Mouse (Mus musculus) T-helper 17 cell (primary cell): Measurements from ENCODE around the gene Zfp526.

Source experiments
- in situ Hi-C, 2 experiments: fragments of 300-600 bp; cut with MboI, MseI; formaldehyde crosslinking; loops; 1 replicate in 1 of 2; 2 replicates in 1 of 2; pipeline ENCODE4 v1.15.1; 2025; ENCODE audit warnings: high pct_unique_total_duplicates in 2 of 2

Zfp526 gene

DNA sequence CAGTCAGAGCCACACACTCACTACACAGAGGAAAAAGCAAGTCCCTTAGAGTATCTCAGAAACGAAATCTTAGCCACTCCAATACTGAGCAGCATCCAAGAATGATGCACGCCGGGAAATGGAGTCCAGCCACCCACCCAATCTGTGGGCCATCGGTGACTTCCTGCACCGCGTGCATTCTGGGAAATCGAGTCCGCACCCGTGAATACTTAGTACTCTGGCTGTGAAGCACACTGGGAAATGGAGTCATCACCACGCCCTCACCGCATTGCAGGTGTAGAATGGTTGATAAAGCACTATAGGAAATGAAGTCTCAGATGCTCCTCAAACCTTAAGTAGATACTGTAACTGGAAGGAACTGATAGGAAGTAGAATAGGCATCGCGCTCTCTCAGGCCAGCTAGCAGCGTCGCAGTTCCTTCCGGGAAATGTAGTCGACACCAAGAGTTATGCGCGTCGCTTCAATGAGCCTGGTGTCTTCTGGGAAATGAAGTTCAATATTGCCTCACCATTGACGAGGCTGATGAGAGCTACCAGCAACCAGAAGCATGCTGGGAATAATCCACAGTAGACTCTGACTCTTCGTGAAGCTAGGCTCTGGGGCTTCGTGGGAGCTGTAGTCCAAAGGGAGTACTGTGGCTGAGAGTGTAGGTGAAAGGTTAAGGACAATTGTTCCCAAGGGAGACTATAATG is 16.9 kb downstream of the Zfp526 start:
- in situ Hi-C loops, result no loop called here

- in situ Hi-C loops, result no loop called here
Measured at GRCm38 (mm10) chr7:25238829-25239623, 17.8 kb downstream of the Zfp526 start.

GRCm38 (mm10) chr7:25240631-25241030 is 19.4 kb downstream of the Zfp526 start:
- in situ Hi-C loops, result no loop called here

DNA sequence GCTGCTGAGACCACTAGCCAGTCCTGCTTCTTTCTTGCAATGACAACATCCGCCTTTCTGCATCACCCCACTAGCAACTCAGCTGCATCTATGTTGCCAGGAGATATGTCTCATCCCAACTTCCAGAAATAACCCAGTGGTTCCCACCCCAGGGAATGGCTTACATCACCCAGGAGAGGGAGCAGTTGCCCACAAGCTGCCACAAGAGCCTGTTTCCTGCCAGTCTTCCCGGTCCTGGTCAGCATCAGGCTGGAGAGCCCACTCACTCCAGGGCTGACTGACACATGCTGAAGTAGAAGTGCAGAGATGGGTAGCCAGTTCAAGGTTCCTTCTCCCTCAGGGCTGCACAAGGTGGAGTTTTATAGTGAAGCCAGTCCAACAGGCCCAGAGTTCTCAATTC is 19.8 kb downstream of the Zfp526 start:
- in situ Hi-C loops, result no loop called here

GRCm38 (mm10) chr7:25243361-25243760 is 22.1 kb downstream of the Zfp526 start:
- in situ Hi-C loops, result no loop called here

DNA sequence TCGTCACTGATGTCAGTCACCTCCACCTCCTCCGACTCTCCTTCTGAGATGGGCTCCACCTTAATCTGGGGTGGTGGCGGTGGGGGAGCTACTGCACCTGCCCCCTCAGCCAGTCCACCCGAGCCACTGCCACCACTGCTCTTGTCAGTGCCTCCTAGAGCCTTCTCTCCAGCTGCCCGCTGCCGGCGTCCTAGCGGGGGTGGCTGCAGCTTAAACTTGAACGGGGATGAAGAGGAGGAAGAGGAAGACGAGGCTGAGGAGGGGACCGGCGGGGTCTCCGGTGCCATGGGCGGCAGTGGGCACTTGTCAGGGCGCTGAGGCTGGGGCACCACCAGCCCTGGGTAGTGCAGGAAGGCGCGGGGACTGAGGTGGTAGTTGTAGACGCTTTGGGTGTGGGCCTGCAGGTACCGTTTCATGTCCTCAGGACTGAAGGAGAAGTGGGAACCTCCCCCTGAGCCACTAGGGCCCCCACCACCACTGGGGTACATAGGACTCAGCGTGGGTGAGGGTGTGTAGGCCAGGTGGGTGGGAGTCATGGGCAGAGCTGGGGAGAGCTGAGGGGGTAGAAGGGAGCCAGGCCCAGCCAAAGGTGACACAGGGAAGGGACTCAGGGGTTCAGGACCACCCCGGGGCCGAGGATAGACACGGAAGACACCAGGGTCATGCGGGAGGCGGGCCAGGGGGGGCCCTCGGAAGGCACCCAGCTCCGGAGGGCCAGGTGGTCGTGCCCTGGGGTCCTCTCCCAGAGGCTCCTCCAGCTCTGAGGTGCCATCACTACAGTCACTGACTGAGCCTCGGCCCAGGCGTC is 23.5 kb downstream of the Zfp526 start:
- in situ Hi-C loops, result no loop called here

GRCm38 (mm10) chr7:25246079-25246758 is 25.0 kb downstream of the Zfp526 start:
- in situ Hi-C loops, result no loop called here

DNA sequence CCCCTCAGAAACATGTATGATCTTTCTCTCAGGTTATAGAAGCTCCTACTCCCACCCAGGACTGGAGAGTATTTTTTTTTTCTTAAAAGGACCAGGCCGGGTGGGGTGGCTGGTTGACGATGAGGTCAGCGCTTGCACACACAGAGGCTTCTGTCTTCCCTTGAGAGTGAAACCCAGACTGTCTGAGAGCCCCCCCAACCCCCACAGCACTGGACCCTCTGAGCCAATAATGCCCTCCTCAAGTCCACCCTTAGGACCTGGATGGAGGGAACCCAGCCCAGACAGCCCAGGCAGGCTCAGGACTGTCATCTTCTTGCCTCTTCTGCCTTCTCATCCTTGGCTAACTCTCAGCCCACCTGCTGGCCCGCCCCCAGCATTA is 25.5 kb downstream of the Zfp526 start:
- in situ Hi-C loops, result no loop called here

DNA sequence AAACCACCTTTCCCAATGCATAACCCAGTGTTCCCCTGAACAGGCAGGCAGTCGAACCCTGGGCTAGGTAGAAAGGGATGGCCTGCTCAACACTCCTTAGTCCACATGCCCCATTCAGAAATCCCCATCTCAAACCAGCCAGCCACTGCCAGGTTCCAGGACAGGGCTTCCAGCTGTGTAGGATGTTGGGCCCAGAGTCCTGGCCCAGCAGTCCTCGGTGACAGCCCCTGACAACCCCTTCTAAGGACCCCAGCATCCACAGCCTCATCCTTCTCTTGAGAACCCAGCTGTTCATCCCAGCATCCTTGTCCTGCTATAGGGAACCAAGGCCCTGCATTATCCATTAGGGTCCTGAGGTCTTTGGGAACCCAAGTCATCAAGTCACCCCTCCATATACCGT is 26.3 kb downstream of the Zfp526 start:
- in situ Hi-C loops, result no loop called here

GRCm38 (mm10) chr7:25248018-25248647 is 26.9 kb downstream of the Zfp526 start:
- in situ Hi-C loops, result no loop called here

- in situ Hi-C loops, result no loop called here
Measured at GRCm38 (mm10) chr7:25248846-25249313, 27.7 kb downstream of the Zfp526 start.

GRCm38 (mm10) chr7:25249314-25250140 is 28.3 kb downstream of the Zfp526 start:
- in situ Hi-C loops, result loop anchor here in 1 of 2 experiments (25.0 kb wide), 1 partner anchor 1988 kb away; the partner anchor contains the start of genes Coq8b and Itpkc

- in situ Hi-C loops, result loop anchor here in 1 of 2 experiments (25.0 kb wide), 1 partner anchor 1987 kb away; the partner anchor contains the start of genes Coq8b and Itpkc
Measured at GRCm38 (mm10) chr7:25250141-25250972, 29.1 kb downstream of the Zfp526 start, which contains the start of gene Erf. Gene Erf (minus strand): TSS chr7:25250761.

- in situ Hi-C loops, result loop anchor here in 1 of 2 experiments (25.0 kb wide), 1 partner anchor 1986 kb away; the partner anchor contains the start of genes Coq8b and Itpkc
Measured at GRCm38 (mm10) chr7:25251071-25251791, 30.0 kb downstream of the Zfp526 start.

GRCm38 (mm10) chr7:25251822-25252221 is 30.6 kb downstream of the Zfp526 start:
- in situ Hi-C loops, result loop anchor here in 1 of 2 experiments (25.0 kb wide), 1 partner anchor 1985 kb away; the partner anchor contains the start of genes Coq8b and Itpkc

DNA sequence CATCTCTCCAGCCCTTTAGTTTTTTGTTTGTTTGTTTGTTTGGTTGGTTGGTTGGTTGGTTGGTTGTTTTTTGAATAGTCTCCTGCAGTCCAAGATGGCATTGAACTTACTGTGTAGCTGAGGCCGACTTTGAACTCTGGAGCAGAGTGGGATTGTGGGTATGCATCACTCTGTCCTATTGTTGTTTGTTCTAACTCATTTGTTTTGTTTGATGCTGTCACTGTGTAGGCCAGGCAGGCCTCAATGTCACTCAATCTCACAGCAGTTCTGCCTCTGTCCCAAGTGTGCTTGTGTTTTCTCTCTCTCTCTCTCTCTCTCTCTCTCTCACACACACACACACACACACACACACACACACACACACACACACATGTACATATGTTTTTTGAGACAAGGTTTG is 40.7 kb downstream of the Zfp526 start:
- in situ Hi-C loops, result loop anchor here in 1 of 2 experiments (25.0 kb wide), 1 partner anchor 1975 kb away; the partner anchor contains the start of genes Coq8b and Itpkc

DNA sequence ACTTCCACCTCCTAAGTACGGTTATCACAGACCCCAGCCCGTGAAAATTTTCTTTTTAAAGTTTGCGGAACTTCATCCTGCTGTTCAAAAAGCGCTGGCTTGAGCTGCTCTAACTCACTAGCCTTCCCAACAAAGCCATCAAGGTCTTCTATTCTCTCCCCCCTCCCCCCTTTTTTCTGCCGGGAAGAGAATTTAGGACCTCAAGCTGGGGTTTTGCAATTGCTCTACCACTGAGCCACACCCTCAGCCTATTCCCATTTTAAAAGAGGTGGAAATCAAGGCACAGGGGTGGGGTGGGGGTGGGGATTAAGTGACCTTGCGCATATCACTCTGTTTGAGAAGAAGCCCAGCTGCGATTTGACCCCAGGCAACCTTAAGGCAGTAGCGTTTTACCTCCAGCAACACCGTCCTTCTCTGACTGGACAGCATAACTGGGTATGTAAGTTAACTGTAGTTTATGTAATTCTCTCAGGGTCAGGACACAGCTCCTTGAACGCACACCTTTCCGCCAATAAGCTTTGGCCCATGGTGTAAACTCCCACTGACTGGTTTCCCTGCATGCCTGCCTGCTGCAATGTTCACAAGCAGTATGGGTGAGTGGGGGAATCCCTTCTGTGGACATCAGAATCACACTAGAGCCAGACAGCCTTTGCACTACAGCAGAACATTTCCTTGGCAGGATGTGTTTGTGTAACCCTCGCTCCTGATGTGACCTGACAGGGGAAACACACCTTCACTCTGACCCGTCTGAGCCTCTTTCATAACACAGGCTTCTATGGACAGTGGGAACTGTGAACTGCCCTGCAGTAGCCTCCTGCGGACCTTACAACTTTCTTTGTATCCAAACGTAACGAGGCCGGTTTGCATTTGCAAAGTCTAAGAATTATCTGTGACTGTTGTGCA is 43.0 kb downstream of the Zfp526 start:
- in situ Hi-C loops, result loop anchor here in 1 of 2 experiments (25.0 kb wide), 1 partner anchor 1973 kb away; the partner anchor contains the start of genes Coq8b and Itpkc
